Mouse (Mus musculus) adrenal gland (tissue): ENCODE measurements around the gene Atp8b5.

Experiments
- intact Hi-C: fragments of 180-260 bp; cut with DNase I; formaldehyde crosslinking; loops from one replicate; pipeline ENCODE4 v1.15.1; 2025
- long read RNA-seq, 2 experiments: library from polyadenylated mRNA; unstranded; transcript quantifications; one replicate each; pipeline ENCODE4 v2.0.0; 2020; ENCODE audit warnings: borderline replicate concordance in 1 of 2; ENCODE audit not compliant: insufficient replicate concordance in 1 of 2

The Atp8b5 gene
- long read RNA-seq, experiment 1, partial matches to known transcripts: 1 of 1 reads
- long read RNA-seq, experiment 1, other reads (novel, unspliced or antisense): 0 of 1 reads
- long read RNA-seq, experiment 2: 0 reads

GRCm38 (mm10) chr4:43266623-43267322, at the start of gene Atp8b5:
Atp8b5 (plus strand) TSS chr4:43267159.
- intact Hi-C loops: loop anchor here (10.0 kb wide), 1 partner anchor 108 kb away; no protein-coding TSS in a partner anchor

DNA sequence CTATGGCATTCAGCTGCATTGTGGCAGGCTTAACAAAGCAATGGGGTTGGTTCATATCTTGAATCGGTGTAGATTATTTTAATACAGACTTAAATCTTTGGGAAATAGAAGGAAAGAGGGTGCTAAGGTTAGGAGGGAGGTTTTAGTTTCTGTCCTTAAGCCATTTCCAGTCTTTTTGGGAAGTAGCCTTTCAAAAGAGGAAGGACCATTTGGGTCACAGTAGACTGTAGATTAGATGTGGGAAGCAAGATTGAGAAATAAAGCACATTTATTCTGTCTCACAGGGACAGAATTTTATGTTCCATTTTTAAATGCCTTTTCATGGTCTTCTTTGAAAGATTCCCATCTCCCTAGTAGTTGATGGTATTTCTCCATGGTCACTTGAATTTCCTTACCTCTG, 49.0 kb upstream of the Atp8b5 start:
- intact Hi-C loops: no loop called here

DNA sequence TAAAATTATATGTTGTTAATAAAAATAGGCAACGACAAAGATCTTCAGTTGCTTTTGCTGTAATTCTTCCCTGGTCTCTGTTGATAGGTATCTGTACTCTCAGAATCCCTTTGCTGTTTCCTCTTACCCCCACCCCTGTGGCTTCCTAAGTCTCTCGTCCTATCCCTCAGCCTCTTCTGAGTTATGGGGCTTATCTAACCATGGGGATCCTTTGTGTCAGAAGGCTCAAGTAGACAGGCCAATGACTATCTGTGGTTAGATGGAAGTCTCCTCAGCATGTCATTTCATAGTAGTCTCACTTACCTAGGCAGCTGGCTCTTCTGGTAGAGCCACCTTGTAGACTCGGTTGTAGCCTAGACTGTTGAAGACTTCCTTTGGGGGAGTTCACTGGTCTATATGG, 35.1 kb upstream of the Atp8b5 start:
- intact Hi-C loops: no loop called here

DNA sequence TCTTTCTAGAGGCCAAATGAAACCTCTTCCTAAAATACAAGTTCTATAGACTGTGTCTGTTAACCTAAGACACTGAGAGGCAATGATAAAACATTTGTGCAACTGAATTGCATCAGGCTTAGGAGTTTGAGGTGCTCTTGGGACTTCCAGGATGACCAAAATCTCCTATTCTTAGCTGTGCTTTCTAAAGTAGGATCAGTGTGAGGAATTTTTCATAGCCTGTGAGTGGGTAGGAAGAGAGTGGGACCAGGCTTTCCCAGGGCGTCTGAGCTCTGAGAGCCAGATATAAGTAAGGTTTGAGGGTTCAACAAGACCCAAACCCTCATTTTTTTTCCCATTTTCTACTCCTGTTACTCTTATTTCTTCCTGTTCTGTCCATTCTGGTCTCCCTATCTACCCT, 34.0 kb upstream of the Atp8b5 start:
- intact Hi-C loops: no loop called here

DNA sequence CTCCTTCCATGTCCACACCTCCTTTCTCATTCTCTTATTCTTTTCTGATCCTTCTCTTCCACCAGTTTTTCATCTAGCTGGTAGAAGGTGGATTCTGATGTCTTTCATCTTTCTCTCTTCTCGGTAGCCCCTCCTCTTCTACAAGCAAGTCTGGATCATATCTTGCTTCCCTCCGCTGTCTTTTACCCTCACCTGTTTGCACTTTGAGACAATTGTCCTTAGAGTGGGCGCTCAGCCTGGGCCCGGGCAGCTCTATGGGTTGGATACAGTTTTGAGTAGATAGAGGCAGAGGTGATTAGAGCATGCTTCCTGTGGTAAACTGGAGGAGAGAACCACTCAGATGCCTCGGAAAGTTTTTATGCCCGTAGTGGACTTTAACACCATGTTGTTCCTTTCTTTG, 33.5 kb upstream of the Atp8b5 start:
- intact Hi-C loops: no loop called here

DNA sequence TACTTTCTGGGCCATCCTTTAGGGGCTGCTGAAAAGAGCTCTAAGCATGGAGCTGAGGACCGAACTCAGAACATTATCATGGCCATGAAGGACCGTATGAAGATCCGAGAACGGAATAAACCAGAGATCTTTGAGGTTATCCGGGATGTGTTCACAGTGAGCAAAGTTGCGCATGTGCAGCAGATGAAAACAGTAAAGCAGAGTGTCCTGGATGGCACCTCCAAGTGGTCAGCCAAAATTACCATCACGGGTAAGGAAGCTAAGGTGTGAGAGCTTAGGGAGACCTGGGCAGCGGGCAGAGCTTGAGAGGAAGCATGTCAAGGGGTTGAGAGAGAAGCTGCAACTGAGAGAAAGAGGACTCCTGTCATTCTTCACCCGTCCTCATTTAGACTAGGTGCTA, 30.1 kb upstream of the Atp8b5 start:
- intact Hi-C loops: no loop called here

- intact Hi-C loops: loop anchor here (10.0 kb wide), 1 partner anchor 156 kb away; no protein-coding TSS in a partner anchor
These were observed 26.2 kb upstream of the Atp8b5 start for GRCm38 (mm10) chr4:43240716-43241115.

- intact Hi-C loops: loop anchor here (10.0 kb wide), 1 partner anchor 159 kb away; no protein-coding TSS in a partner anchor
These were observed 22.9 kb upstream of the Atp8b5 start for GRCm38 (mm10) chr4:43244022-43244421.

- intact Hi-C loops: loop anchor here (10.0 kb wide), 1 partner anchor 161 kb away; no protein-coding TSS in a partner anchor
These were observed 21.2 kb upstream of the Atp8b5 start for GRCm38 (mm10) chr4:43245776-43246175.

- intact Hi-C loops: loop anchor here (10.0 kb wide), 1 partner anchor 163 kb away; no protein-coding TSS in a partner anchor
These were observed 18.9 kb upstream of the Atp8b5 start for GRCm38 (mm10) chr4:43248026-43248425.

GRCm38 (mm10) chr4:43248909-43249308, 18.1 kb upstream of the Atp8b5 start:
- intact Hi-C loops: loop anchor here (10.0 kb wide), 1 partner anchor 164 kb away; no protein-coding TSS in a partner anchor

GRCm38 (mm10) chr4:43251269-43251668, 15.7 kb upstream of the Atp8b5 start:
- intact Hi-C loops: no loop called here

GRCm38 (mm10) chr4:43257040-43257439, 9.9 kb upstream of the Atp8b5 start:
- intact Hi-C loops: no loop called here

DNA sequence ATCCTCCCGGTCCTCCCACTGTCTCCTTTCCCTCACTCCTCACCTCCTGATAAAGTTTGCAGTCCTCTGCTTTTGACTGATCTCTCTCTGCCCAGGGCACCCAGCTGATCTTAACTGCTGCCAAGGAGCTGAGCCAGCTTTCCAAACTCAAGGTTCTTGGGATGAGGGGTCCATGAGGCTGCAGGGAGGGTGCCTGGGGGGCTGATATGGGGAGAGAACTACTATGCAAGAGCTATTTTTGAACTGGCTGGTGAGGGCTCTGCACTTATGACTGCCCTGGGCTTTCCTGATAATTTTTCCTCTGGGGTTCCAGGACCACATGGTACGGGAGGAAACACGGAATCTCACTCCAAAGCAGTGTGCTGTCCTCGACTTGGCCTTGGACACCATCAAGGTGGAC, 8.4 kb upstream of the Atp8b5 start:
- intact Hi-C loops: no loop called here

DNA sequence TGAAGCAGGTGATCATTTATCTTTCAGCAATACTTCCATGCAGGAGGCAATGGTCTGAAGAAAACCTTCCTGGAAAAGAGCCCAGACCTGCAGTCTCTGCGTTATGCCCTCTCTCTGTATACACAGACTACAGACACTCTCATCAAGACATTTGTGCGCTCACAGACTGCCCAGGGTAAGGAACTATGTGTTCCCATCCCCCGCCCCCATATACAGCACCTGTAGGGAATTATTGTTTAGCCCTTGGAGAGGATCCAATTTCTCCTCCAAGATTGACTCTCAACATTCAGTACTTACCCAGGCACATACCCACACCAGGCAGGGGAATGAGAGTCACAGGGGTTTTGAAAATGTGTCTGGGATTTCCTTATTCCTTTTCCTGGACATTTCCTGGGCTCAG, 7.5 kb upstream of the Atp8b5 start:
- intact Hi-C loops: no loop called here

- intact Hi-C loops: loop anchor here (10.0 kb wide), 1 partner anchor 115 kb away; no protein-coding TSS in a partner anchor
These were observed 6.9 kb upstream of the Atp8b5 start for GRCm38 (mm10) chr4:43260096-43260495.

DNA sequence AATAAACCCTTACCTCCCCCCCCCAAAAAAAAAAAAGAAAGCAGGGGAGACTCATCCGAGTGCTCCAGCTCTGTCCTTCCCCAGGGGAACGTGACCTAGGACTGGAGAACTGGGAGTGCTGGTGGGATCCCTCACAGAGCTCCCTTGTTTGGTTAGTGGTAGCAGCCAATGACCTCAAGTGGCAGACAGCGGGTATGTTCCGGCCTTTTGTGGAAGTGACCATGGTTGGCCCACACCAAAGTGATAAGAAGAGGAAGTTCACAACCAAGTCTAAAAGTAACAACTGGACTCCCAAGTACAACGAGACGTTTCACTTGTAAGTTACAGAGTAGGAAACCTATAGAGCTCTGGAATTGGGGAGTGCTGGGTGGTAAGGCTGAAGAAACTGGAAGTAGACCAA, 4.1 kb upstream of the Atp8b5 start:
- intact Hi-C loops: loop anchor here (10.0 kb wide), 1 partner anchor 112 kb away; no protein-coding TSS in a partner anchor

DNA sequence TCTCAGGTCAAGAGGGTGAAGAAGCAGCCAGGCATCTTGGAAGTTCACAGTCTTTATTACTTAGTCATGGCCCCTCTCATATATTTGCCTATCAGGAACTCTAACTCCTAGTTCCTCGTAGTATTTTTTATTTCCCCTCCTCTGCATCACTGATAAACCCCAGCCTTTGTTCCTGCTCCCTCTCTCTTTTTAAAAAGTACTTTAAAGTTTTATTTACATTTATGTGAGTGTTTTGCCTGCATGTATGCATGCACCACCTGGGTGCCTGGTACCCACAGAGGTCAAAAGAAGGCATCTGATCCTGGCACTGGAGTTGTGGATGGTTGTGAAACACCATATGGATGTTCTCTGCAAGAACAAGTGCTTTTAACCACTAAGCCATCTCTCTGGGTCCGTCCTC, 813 bp upstream of the Atp8b5 start:
- intact Hi-C loops: loop anchor here (10.0 kb wide), 1 partner anchor 109 kb away; no protein-coding TSS in a partner anchor

DNA sequence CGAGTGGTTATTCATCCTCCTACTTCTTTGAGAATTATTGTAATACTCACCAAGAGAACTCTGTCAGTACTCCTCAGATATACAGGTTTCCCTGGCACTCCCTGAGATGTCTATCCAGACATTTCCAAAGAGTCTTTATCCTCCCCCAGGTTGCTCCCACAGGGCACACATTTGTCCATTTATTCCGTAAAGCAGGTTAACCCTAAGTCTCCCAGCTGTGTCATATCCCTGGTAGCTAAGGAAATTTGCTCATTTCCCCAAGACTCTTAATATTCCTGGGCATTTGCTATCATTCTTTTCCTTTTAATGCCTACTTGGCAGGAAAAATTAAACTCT, 332 bp downstream of the Atp8b5 start:
- intact Hi-C loops: loop anchor here (10.0 kb wide), 1 partner anchor 108 kb away; no protein-coding TSS in a partner anchor

- intact Hi-C loops: no loop called here
These were observed 18.5 kb downstream of the Atp8b5 start for GRCm38 (mm10) chr4:43285476-43285875.

- intact Hi-C loops: no loop called here
These were observed 20.3 kb downstream of the Atp8b5 start for GRCm38 (mm10) chr4:43287305-43287704.

GRCm38 (mm10) chr4:43294001-43294400, 27.0 kb downstream of the Atp8b5 start:
- intact Hi-C loops: no loop called here
